Mouse (Mus musculus) urinary bladder, postnatal 25 days (tissue): ENCODE results near the gene Ddx55.

Source experiments
- DNase-seq: peaks from one replicate; pipeline ENCODE4 v3.0.0; 2022; ENCODE audit warnings: low spot score

The Ddx55 gene

DNA sequence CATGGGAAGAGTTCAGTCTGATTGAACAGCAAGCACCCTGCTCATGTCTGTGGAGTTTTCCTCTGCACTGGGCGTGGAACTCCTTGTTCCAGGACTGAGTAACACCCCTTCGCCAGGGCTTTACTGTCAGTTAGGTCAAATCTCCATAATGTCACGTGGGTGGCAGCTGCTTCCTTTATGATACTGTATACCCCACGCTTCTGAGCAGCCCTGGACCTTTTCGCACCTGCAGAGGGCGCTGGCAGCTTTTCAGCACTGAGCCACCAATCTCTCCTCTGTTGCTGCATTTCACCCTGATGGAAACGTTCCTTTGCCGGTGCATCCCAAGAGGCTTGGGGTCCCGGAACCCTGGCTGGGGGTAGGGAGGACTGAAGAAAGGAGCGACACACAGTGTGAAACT lies 58.3 kb downstream of the Ddx55 start:
- DNase-seq = no peak

DNA sequence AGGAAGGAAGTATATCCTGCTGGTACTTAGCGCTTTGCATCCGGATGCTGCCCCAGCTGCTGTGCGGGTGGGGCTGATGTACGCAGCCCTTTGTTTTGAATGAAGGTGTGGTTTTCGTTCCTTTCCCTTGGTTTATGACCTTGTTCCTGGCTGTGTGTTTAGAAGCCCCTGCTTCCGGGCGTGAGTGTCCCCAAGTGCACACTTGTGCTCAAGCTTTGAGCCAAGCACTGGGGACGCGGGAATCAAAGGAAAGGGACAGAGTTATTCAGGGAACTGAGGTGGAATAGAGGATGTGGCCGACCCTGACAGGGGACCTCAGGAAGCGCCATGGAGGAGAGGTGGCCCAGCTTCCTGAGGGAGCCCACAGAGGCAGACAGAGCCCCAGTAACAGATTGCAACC lies 62.0 kb downstream of the Ddx55 start:
- DNase-seq = no peak

DNA sequence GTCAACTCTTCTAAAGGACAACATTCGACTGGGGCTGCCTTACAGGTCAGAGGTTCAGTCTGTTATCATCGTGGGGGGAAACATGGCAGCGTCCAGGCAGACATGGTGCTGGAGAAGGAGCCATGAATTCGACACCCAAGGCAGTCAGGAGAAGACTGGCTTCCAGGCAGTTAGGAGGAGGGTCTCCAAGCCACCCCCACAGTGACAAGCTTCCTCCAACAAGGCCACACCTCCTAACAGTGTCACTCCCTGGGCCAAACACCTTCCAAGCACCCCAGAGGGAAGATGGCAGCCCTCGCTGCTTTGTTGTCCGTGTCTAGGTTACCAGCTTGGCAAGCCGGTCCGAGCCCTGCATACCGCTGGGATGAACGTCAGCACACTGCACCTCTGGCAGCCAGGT lies 66.0 kb downstream of the Ddx55 start:
- no peak for DNase-seq
